Mouse (Mus musculus): ENCODE data around the gene Crygn.

Crygn gene

GRCm38 (mm10) chr5:24743956-24744355, 13.9 kb downstream of the Crygn start:
- no peak for DNase-seq

DNA sequence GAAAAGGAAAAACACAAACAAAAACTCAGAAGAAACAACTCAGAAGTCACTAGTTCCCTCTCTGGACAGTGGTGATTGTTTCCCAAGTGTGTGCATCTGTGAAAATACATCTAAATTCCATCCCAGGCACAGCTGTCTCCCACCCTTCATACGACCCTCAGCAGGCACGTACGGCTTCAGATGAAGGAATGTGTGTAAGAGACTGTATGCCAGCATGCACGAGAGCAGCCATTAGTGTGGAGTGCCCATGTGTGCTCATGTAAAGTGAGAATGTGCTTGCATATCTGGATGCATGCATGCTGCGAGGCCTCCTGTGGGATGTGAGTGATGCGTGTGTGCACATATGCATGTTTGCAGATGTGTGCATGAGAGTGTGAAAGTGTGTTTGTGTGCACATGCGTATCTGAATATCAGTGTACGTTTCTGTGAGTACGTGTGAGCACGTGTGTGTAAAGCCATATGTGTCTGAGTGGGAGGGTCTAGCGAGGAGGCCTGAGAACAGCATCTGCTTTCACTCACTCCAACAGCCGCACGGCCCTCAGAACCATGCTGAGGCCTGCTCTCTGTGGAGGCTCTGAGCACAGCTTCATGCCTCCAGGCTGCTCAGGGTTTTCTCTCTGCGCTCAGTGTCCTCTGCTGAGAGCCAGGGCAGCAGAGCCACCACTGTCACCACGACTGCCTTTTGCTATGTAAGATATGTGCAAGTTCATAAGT, 16.5 kb downstream of the Crygn start:
- no peak for DNase-seq

GRCm38 (mm10) chr5:24739141-24739753, 18.6 kb downstream of the Crygn start:
- peak; percentile 99 for DNase-seq

GRCm38 (mm10) chr5:24738517-24738916, 19.3 kb downstream of the Crygn start:
- no peak for DNase-seq

GRCm38 (mm10) chr5:24737595-24737994, 20.2 kb downstream of the Crygn start:
- peak; percentile 81 for DNase-seq

- no peak for DNase-seq
Observed at GRCm38 (mm10) chr5:24733771-24734426, 23.9 kb downstream of the Crygn start.

DNA sequence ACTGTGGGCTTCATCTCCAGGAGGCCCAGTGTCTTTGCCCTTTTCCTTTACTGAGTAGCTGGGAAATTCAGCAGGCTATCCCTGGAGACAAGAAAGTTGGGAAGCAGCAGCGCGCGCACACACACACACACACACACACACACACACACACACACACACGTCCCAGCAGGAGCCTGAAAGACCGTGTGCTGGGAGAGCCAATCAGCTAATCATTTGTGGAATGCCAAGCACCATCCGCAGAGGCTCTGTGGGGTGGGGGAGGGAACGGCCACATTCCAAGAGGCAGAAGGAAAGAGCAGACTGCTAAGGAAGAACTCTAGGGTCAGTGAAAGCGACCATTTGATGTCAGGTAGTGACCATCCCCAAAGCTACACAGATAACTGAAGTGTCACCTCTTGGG, 24.7 kb downstream of the Crygn start:
- peak; percentile 90 for DNase-seq

DNA sequence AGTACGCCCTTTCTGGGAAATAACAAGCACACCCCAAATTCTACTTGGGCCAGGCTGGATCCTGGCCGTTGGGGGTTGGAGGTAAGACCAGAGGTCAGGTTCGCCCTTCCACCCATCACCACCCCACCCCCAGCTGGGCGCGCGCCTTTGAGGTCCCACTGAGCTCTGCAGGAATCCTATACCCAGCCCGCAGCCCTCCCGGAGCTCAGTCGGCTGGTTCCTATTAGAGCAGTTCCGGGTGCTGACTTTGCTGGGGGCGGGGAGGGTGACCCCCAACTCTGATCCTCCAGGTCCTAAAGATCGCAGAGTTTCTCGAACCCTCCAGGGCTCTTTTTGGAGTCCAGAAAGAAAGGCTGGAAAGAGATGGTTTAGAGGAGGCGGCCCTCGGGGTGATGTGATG, 26.8 kb downstream of the Crygn start:
- DNase-seq: peak; percentile 92

- no peak for DNase-seq
Observed at GRCm38 (mm10) chr5:24730488-24730871, 27.3 kb downstream of the Crygn start, which contains the start of gene Wdr86. TSS of gene Wdr86 (minus strand) at chr5:24730727.

DNA sequence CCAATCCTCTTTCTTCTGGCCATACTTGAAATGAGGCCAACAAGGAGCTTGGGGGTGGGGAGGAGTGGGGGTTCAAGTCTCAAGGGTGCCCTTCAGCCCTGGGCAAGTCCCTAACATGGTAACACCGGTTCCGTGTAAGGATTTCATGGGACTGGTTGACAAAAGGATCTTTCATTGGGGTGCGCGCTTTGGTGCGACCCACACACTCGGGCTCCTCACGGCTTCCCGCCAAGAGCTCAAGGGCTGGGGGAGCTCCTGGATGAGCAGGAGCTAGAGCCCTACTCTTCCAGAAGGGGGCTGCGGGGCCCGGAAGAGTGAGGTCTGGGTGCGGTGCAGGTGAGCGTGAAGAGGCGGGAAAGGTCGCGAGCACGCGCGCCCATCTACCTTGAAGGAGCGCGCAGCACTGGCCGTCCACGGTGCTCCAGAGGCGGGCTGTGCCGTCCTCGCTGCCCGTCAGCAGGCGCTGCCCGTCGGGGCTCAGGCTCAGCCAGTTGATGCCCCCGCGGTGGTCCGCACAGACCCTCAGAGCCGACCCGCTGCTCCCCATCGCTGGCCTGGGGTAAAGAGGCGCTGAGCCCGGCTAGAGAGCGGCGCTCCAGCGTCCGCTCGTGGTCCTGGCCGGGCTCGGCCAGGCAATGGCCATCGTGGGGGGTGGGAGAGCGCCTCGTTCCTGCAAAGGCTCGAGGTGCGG, 27.9 kb downstream of the Crygn start:
- peak; percentile 90 for DNase-seq

DNA sequence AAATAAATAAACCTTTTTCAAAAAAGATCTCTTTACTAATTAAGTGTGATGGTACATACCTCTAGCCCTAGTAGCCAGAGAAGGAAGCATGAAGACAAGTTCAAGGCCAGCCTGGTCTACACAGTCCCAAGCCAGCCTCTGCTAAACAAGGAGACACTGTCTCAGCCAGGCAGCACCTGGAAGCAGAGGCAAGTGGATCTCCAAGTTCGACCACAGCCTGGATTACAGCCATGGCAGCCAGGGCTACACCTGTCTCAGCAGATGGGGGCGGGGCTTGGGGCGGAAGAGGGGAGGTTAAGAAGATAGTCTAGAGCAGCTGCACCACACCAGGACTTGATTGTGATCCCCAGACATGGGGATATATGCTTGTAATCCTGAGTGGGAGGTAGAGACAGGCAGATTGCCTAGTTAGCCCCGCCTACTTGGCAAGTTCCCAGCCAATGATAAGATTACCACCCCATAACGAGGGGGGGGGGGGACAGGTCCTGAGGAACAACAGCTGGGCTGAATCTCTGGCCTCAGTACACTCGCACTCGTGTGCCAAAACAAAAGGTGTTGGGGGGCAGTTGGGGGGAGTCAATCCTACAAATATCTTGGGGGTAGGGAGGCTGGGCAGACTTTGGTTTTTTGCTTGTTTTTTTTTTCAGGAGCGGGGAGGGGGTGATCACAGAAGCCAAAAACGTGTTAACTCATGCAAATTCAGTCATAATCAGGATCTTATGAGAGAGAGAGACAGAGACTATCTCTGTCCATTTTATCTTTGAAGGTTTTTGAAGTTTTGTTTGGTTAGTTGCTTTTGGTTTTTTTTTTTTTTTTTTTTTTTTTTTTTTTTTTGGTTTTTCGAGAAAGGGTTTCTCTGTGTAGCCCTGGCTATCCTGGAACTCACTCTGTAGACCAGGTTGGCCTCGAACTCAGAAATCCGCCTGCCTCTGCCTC, 30.6 kb downstream of the Crygn start:
- peak; percentile 94 for DNase-seq

DNA sequence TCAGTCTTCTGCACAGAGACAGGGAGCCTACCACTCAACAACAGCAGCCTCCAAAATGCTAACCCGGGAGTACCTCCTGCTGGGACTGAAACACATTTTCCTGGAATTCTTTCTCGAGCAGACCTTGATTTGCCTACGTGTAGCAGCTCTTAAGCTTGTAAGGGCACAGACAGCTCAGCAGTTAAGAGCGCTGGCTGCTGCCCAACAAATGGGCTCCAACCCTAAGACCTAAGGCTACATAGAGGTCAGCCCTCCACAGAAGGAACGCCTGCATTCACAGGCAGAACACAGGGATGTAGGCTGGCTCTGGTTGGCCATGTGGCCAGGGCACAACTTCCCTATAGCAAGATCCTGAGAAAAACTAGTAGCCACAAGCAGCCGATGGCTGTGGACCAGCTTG, 31.9 kb downstream of the Crygn start:
- no peak for DNase-seq

DNA sequence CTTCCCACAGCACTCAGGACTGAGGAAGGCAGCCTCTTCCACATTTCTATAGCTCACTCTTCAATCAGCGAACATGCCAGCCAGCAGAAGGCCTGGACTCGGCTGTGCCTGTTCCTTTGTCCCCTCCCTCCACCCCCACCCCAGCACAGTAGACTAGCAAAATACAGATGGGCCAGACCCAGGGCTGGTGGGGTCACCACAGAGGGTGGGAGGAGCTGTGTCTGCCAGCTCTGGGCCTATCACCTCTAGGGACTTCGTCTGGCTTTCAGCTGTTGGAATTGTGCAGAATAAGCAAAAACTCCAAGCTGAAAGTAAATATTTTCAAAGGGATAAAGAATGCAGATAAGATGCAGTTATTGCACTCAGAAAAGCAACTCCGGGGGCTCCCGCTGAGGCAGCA, 33.0 kb downstream of the Crygn start:
- no peak for DNase-seq

DNA sequence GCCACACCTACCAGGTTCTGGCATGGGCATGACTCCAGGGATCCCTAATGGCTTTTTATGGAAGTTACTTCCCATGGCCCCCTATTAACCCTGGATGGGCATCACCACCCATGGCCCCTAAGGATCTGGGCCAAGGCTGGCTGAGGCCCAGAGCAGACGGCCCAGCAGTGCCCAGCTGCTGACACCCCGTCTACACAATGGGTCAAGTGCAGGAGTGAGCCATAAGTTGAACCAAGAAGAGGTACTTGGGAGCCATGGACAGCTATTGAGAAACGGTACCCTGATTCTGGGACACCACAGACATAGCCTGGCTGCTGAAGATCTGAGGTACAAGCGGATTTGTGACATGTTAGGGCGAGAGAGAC, 33.6 kb downstream of the Crygn start:
- no peak for DNase-seq

DNA sequence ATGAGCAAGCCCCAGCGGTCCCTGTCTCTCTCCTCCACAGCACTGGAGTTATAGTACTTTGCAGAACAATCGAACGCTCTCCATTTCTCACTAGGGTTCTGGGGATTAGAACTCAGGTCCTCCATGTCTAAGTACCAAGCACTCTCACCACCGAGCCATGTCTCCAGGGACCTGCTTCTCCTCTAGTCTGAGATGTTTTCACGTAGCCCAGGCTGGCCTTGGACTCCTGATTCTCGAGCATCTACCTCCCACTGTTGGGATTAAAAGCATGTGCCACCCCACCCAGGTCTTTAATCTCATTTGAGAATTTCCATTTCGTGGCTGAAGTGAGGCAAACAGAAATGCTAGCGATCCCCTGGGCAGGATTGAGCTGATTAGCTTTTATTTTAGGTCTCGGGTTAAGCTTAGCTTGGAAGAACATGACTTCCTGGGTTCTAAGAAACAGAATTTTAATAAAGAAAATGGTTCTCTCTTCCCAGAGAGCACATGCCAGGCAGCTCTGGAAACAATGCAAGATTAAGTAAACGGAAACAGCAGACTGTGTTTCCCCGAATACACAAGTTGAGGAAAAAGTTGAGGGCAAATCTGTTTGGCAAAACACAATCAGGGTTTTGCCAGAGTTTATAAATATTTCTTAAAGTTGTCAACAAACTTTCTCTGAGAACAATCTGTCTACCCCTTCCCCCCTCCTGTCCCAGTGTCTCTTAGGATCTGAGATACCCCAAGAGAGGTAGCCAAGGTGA, 34.1 kb downstream of the Crygn start:
- DNase-seq: peak; percentile 92

GRCm38 (mm10) chr5:24719852-24720251, 38.0 kb downstream of the Crygn start:
- DNase-seq: no peak

DNA sequence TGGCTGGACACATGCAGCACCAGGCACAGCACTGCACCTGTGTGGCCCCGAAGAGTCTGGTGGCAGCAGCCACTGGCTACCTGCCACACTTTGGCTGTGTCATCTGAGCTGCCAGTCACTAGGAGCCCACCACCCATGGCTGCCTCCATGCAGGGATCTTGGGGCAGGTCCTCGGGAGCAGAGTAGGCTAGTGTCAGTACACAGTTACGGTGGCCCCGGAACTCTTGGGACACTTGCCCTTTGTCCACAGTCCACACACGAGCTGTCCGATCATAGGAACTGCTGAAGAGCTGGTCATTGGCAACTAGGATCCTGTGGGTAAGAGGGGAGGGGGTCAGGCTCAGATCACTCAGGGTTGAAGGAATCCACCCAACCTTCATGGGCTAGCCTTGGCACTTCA, 39.7 kb downstream of the Crygn start:
- DNase-seq: no peak

DNA sequence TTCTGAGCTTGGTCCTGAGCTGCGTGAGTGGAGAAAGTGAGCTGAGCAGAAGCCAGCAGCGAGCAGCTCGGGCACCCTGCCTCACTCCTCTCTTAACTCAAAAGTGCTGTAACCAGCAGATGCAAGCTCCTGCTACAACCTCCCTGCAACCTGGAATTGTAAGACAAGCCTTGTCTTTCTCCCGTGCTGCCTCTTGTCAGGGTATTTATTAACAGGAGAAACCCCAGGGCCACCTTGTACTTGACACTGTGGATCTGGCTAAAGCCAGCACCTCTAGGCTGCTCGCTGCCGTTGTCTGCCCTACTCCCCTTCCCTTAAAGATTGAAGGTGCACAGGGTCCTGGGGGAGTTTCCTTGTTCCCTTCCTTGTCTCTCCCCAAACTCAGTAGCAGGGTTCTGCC, 43.8 kb downstream of the Crygn start:
- no peak for DNase-seq

DNA sequence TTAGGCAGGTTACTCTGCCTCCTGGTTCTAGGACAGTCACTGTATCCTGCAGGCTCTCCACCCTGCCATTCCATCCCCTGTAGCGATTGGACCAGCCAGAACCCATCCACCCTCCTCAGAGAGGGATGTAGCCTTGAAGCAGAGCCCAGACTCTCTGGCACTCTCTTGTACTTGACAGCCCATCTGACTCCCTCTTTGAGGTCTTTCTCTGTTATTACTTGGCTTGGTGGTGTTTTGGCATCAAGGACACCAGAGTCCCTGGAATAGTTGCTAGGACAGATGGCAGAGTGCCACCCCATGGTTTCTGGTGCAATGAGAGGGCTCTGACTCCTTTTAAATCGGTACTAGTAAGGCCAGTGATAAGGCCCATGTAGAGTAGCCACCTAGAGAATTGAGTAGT, 44.6 kb downstream of the Crygn start:
- peak; percentile 91 for DNase-seq

- no peak for DNase-seq
Observed at GRCm38 (mm10) chr5:24711615-24712014, 46.2 kb downstream of the Crygn start.

GRCm38 (mm10) chr5:24709962-24710361, 47.8 kb downstream of the Crygn start:
- DNase-seq: peak; percentile 94

- DNase-seq: no peak
Observed at GRCm38 (mm10) chr5:24704615-24705014, 53.2 kb downstream of the Crygn start.

All from heart, adult 11 months (tissue).